Mouse (Mus musculus): ENCODE data around the gene Satb2.
"Not testable (repeated sequence)": the region's sequence is repeated elsewhere in the genome, so short reads cannot be mapped to it uniquely, and the experiment has no call there.

Gene Satb2

GRCm38 (mm10) chr1:56833307-56833706, 145.1 kb downstream of the Satb2 start:
- no peak for DNase-seq (ENCODE audit: low spot score in 2 of 2)

GRCm38 (mm10) chr1:56832738-56833137, 145.7 kb downstream of the Satb2 start:
- no peak for DNase-seq (ENCODE audit: low spot score in 2 of 2)

GRCm38 (mm10) chr1:56822735-56823134, 155.7 kb downstream of the Satb2 start:
- no peak for DNase-seq (ENCODE audit: low spot score in 2 of 2)

GRCm38 (mm10) chr1:56822025-56822424, 156.4 kb downstream of the Satb2 start:
- no peak for DNase-seq (ENCODE audit: low spot score in 2 of 2)

GRCm38 (mm10) chr1:56813506-56813905, 164.9 kb downstream of the Satb2 start:
- no peak for DNase-seq (ENCODE audit: low spot score in 2 of 2)

GRCm38 (mm10) chr1:56812961-56813360, 165.5 kb downstream of the Satb2 start:
- DNase-seq (ENCODE audit: low spot score in 2 of 2) = no peak

GRCm38 (mm10) chr1:56811486-56811885, 167.0 kb downstream of the Satb2 start:
- DNase-seq (ENCODE audit: low spot score in 2 of 2) = no peak

- no peak for DNase-seq (ENCODE audit: low spot score in 2 of 2)
These were observed 172.4 kb downstream of the Satb2 start for GRCm38 (mm10) chr1:56806006-56806405.

- DNase-seq (ENCODE audit: low spot score in 2 of 2) = no peak
These were observed 177.8 kb downstream of the Satb2 start for GRCm38 (mm10) chr1:56800611-56801010.

- DNase-seq (ENCODE audit: low spot score in 2 of 2) = no peak
These were observed 183.3 kb downstream of the Satb2 start for GRCm38 (mm10) chr1:56795016-56795608.

- DNase-seq (ENCODE audit: low spot score in 2 of 2) = no peak
These were observed 188.8 kb downstream of the Satb2 start for GRCm38 (mm10) chr1:56789641-56790040.

- DNase-seq (ENCODE audit: low spot score in 2 of 2) = not testable (repeated sequence)
These were observed 196.3 kb downstream of the Satb2 start for GRCm38 (mm10) chr1:56782139-56782538.

- no peak for DNase-seq (ENCODE audit: low spot score in 2 of 2)
These were observed 214.2 kb downstream of the Satb2 start for GRCm38 (mm10) chr1:56764205-56764604.

- no peak for DNase-seq (ENCODE audit: low spot score in 2 of 2)
These were observed 216.9 kb downstream of the Satb2 start for GRCm38 (mm10) chr1:56761512-56761911.

GRCm38 (mm10) chr1:56753283-56753682, 225.2 kb downstream of the Satb2 start:
- no peak for DNase-seq (ENCODE audit: low spot score in 2 of 2)

- DNase-seq (ENCODE audit: low spot score in 2 of 2) = no peak
These were observed 227.8 kb downstream of the Satb2 start for GRCm38 (mm10) chr1:56750693-56751092.

- no peak for DNase-seq (ENCODE audit: low spot score in 2 of 2)
These were observed 228.7 kb downstream of the Satb2 start for GRCm38 (mm10) chr1:56749629-56750311.

GRCm38 (mm10) chr1:56748876-56749493, 229.5 kb downstream of the Satb2 start:
- no peak for DNase-seq (ENCODE audit: low spot score in 2 of 2)
